In genomic region chr16:45968716-45969115, GRCm38 (mm10) we compare ENCODE assay signal across 15 mouse cellular contexts. TPM values are rescaled to one million over a fixed set of nuclear protein-coding genes. Genes with fewer than 3 reads are reported as not detected.
"Had no signal": no experiment of that assay in that cellular context is flagged by ENCODE, and none has a peak within 500 bp of the region (broad histone marks: within the 10 kb centered on the region; RNA-seq: fewer than 3 reads in every experiment).

No protein-coding gene starts in this region.

- H3K9ac ChIP-seq: liver, embryonic 13.5 days; liver, postnatal 0 days; midbrain, embryonic 12.5 days; neural tube, embryonic 12.5 days; stomach, embryonic 15.5 days had no signal

- H3K4me3 ChIP-seq: limb, embryonic 10.5 days; liver, embryonic 13.5 days; megakaryocyte, embryonic 14.5 days; midbrain, embryonic 12.5 days; neural tube, embryonic 12.5 days; stomach, embryonic 15.5 days had no signal

- H3K27ac ChIP-seq: limb, embryonic 10.5 days; liver, embryonic 13.5 days; macrophage; midbrain, embryonic 12.5 days; neural tube, embryonic 12.5 days; stomach, embryonic 15.5 days had no signal

- H3K36me3 ChIP-seq: limb, embryonic 10.5 days; liver, embryonic 13.5 days; neural tube, embryonic 12.5 days; stomach, embryonic 15.5 days had no signal

- DNase-seq: kidney, adult 11 months; kidney, postnatal 14 days; liver, embryonic 13.5 days; liver, postnatal 0 days; right cerebral cortex, postnatal 4 days; spleen, adult 18-20 months; thymus, adult 2 months; thymus, postnatal 36 days had no signal

- H3K9me3 ChIP-seq: limb, embryonic 10.5 days; liver, embryonic 13.5 days; midbrain, embryonic 12.5 days; neural tube, embryonic 12.5 days; stomach, embryonic 15.5 days had no signal

- H3K4me1 ChIP-seq: limb, embryonic 10.5 days; liver, embryonic 13.5 days; midbrain, embryonic 12.5 days; neural tube, embryonic 12.5 days had no signal

- ATAC-seq: liver, postnatal 0 days had no signal

- H3K4me2 ChIP-seq: liver, embryonic 13.5 days; midbrain, embryonic 12.5 days; neural tube, embryonic 12.5 days; stomach, embryonic 15.5 days had no signal

- H3K27me3 ChIP-seq: liver, embryonic 13.5 days; midbrain, embryonic 12.5 days; neural tube, embryonic 12.5 days; stomach, embryonic 15.5 days had no signal

RNA-seq across cellular contexts. Expression of gene Phldb2, which starts 15.3 kb away (rescaled TPM):
- total RNA-seq: neutrophil, adult 5-6 weeks had no signal
